8 mouse cellular contexts compared by ENCODE assay signal in the genomic region with DNA sequence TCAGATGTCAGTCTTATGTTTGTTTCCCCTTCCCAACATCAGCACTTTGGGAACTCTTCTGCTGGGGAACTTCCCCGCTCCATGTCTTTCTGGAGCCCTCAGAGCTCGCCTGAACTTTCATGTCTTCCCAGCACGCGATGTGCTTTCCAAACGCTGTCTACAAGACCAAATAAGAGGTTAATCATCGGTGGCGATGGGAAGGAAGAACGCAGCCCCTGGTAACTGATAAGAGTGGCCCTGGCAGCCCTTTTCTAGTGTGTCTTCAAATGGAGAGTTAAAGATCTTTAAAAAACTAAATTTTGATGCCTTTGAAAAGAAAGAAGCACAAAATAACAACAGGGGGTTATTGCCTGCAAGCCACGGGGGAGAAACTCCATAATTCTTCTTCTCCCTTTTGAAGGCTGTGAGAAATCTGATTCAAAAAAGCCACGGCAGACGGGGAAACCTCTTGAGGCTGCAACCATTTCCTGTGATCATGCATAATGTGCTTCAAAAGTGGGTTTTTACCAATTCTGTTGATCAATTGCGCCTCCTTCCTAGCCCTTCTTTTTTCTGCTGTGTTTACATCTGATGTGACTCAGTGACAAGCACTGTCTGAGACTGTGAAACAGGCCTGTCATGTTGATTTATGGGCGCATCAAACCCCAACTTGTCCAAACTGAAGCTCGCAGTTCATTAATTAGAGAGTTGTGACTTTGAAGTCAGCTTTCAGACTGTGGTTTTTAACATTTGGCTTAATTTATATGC.
DNase-seq lines count a peak whose midpoint lies in the region; ATAC-seq and TF ChIP-seq lines count a peak whose summit lies in the region.
"Had no signal": no experiment of that assay in that cellular context is flagged by ENCODE, and none has a peak within 500 bp of the region (broad histone marks: within the 10 kb centered on the region; RNA-seq: fewer than 3 reads in every experiment).

No protein-coding gene starts in this region.

- no peaks in the 10 kb centered on the region for H3K9me3 ChIP-seq in liver, embryonic 14.5 days (ENCODE audit: control insufficient read depth, low read length)
- H3K9me3 ChIP-seq in liver, embryonic 12.5 days (replicated peaks), result 0 out of 2 replicates have a peak, but pooled peaks cover 3% of the 10 kb centered on the region

- DNase-seq in liver, embryonic 14.5 days (ENCODE audit: low read depth in 3 of 3, low spot score in 3 of 3), result no peak
- peak; percentile 56 for DNase-seq in embryo, embryonic 11 days
- peak; percentile 76 for DNase-seq in induced T-regulatory cell, adult 2 months (ENCODE audit: low read depth)
- DNase-seq in retina, postnatal 1 day, result no peak
- DNase-seq in frontal cortex, adult 2 months (ENCODE audit: extremely low spot score in 1 of 2, low spot score in 1 of 2), result no peak
- DNase-seq: layer of hippocampus, postnatal 36 days had no signal

- no peak for ATAC-seq in liver, embryonic 14.5 days (ENCODE audit: insufficient read depth)
- no peak for ATAC-seq in liver, embryonic 12.5 days

- no peaks in the 10 kb centered on the region; the same call in 1 of the 2 replicates for H3K36me3 ChIP-seq in liver, embryonic 14.5 days (replicated peaks; ENCODE audit: control insufficient read depth, insufficient read depth, low read depth)
- H3K36me3 ChIP-seq in liver, embryonic 12.5 days, result peaks cover 43% of the 10 kb centered on the region
- peaks cover 39% of the 10 kb centered on the region for H3K36me3 ChIP-seq in small intestine, adult 2 months (ENCODE audit: control insufficient read depth, insufficient read depth, low read length)

- no peak for TF ChIP-seq POLR2A in small intestine, adult 2 months (IDR thresholded peaks at IDR 0.05; ENCODE audit: low read depth, low read length)

- H3K27ac ChIP-seq in liver, embryonic 14.5 days, result no peak overlapping the region
- H3K27ac ChIP-seq in liver, embryonic 12.5 days, result no peak overlapping the region
- peak overlapping the region; percentile 16; the same call in 1 of the 2 replicates for H3K27ac ChIP-seq in small intestine, adult 2 months (ENCODE audit: insufficient read depth, low read depth, low read length)

- TF ChIP-seq CTCF in liver, embryonic 14.5 days (IDR thresholded peaks at IDR 0.05; ENCODE audit: low read depth), result no peak
- TF ChIP-seq CTCF in small intestine, adult 2 months (IDR thresholded peaks at IDR 0.05; ENCODE audit: extremely low read depth, insufficient read length, insufficient replicate concordance, low read depth, low read length), result no peak

- TF ChIP-seq EP300 in liver, embryonic 14.5 days (IDR thresholded peaks at IDR 0.05; ENCODE audit: low read depth), result no peak

- H3K27me3 ChIP-seq in liver, embryonic 14.5 days (ENCODE audit: control insufficient read depth, insufficient read depth, low read length), result no peaks in the 10 kb centered on the region
- H3K27me3 ChIP-seq in liver, embryonic 12.5 days (replicated peaks), result no peaks in the 10 kb centered on the region
- no peaks in the 10 kb centered on the region for H3K27me3 ChIP-seq in small intestine, adult 2 months (ENCODE audit: control insufficient read depth, insufficient read depth, low read length)

- H3K4me2 ChIP-seq in liver, embryonic 14.5 days (ENCODE audit: low read depth), result peak overlapping the region; percentile 6; the same call in 1 of the 2 replicates
- H3K4me2 ChIP-seq in liver, embryonic 12.5 days, result no peak overlapping the region

- WGBS in liver, embryonic 14.5 days (ENCODE audit: insufficient replicate concordance), result 19% methylated on average over 14 of the region's 14 CpGs
- WGBS in liver, embryonic 12.5 days (ENCODE audit: insufficient replicate concordance), result 24% methylated on average over 14 of the region's 14 CpGs
- WGBS in small intestine, adult 2 months, result 69% methylated on average over 14 of the region's 14 CpGs

- H3K4me1 ChIP-seq in liver, embryonic 14.5 days (replicated peaks; ENCODE audit: control insufficient read depth in 2 of 2, insufficient read depth in 2 of 2, low read length in 1 of 2), result peaks cover 0 to 23% of the 10 kb centered on the region in 2 experiments; a peak in 2 of 4 replicates
- peaks cover 38% of the 10 kb centered on the region for H3K4me1 ChIP-seq in liver, embryonic 12.5 days
- peaks cover 7% of the 10 kb centered on the region; the same call in 1 of the 2 replicates for H3K4me1 ChIP-seq in small intestine, adult 2 months (ENCODE audit: control insufficient read depth, insufficient read depth, insufficient read length, low read length)

- no peak overlapping the region for H3K4me3 ChIP-seq in liver, embryonic 14.5 days (ENCODE audit: insufficient read depth in 1 of 2, low read depth in 2 of 2, low read length in 2 of 2)
- H3K4me3 ChIP-seq in liver, embryonic 12.5 days, result no peak overlapping the region
- no peak overlapping the region for H3K4me3 ChIP-seq in small intestine, adult 2 months (ENCODE audit: low read depth, low read length)

- H3K9ac ChIP-seq in liver, embryonic 14.5 days (replicated peaks), result no peak overlapping the region
- no peak overlapping the region for H3K9ac ChIP-seq in liver, embryonic 12.5 days

Comparison
In these comparisons a context has a peak if more than half of its experiments do, and no peak if none do; other contexts are left out.
1. DNase-seq: peak in embryo, embryonic 11 days (single experiment) and induced T-regulatory cell, adult 2 months (single experiment); none in liver, embryonic 14.5 days (0 of 3), retina, postnatal 1 day (single experiment) and frontal cortex, adult 2 months (0 of 2).